Mouse (Mus musculus): Measurements from ENCODE around the gene Nop14.

DNA sequence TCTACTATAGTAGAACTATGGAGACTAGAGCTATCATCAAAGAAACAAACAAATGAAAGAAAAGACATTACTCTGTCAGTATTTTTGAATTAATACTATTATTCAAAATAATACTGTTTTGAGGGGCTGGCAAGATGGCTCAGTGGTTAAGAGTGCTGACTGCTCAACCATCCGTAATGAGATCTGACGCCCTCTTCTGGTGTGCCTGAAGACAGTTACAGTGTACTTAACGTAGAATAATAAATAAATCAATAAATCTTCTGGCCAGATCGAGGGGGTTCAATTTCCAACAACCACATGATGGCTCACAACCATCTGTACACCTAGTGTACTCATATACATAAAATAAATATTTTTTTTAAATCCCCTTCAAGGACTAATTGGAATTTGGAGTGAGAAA, 2.0 kb upstream of the Nop14 start:
- TF ChIP-seq CTCF (IDR thresholded peaks at IDR 0.05; ENCODE audit: control insufficient read depth, insufficient read depth, low read length) (no peak), POLR2A (IDR thresholded peaks at IDR 0.05; ENCODE audit: borderline replicate concordance, control insufficient read depth, low read depth, low read length) (no peak)

All from bone marrow, adult 2 months (tissue).